Mouse (Mus musculus) right cerebral cortex, postnatal 4 days (tissue): ENCODE data around the gene Arl5b.

Experiments
- DNase-seq: peaks from one replicate; pipeline ENCODE4 v3.0.0-alpha.2; 2022

Gene Arl5b

DNA sequence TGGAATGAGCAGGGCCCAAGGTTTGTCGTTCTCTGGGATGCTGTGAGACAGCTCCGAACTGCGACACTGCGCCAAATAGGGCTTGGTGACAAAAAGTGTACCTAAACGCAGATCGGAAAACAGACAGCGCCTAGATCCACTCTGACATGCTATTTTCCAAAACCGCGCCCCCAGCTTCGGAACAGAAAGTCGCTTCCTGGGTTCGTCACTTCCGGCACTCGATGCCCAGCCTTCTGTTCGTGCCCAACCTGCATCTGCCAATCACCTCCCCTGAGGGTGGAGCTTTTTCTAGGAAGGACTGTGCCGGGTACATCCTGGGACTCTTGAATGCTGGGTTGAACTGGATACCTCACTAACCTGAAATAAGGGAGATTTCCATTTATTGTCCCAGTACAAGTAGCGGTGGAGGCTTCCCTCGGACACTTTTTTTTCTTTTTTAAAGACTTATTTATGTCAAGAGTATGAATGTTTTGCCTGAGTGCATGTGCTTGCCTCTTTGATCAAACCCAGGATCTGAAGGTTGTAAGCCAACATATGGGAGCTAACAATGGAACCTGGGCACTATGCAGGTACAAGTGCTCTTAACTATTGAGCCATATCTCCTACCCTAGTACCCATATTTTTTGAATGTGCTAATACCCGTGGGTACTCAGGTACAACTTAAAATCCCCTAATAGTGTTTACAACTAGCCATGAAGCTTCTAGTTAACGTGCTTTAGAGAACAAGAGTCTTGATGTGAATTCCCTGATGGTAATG is at the start of gene Arl5b:
Arl5b (plus strand) TSS at position 279 of the 757 bp plus-strand sequence.
- peak; percentile 92 for DNase-seq

DNA sequence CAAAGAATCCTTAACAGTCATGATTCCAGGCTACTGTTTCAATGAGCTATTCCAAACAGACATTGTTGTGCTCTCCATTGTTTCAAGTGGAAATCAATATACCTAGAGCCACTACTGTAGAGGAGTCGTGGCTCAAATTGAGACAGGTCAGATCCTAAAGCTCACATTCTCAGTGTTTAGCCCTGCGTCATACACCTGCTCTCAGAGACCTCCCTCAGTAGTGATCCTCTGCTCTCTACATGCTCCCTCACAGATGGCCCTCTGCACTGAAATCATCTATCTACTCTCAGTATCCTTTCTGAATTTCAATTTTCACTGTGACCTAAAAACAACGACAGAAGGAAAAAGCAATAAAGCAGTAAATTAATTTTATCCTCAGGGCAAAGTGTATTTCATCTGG is 41.7 kb upstream of the Arl5b start:
- no peak for DNase-seq

DNA sequence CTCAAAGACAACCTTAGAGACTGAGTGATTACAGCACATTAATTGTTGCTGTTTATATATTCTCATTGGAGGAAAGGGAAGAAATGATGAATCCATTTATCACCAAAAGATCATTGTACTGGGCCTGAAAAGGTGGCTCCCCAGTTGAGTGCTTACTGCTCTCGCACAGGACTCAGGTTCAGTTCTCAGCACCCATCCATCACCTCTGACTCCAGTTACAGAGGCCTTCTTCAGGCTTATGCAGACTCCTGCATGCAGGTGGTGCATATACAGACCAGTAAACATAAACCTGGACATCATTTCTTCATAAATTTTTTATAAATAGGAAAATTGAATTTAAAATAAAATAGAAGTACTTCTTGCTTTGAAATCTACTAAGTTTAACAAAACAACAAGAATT is 41.1 kb upstream of the Arl5b start:
- DNase-seq, result no peak

DNA sequence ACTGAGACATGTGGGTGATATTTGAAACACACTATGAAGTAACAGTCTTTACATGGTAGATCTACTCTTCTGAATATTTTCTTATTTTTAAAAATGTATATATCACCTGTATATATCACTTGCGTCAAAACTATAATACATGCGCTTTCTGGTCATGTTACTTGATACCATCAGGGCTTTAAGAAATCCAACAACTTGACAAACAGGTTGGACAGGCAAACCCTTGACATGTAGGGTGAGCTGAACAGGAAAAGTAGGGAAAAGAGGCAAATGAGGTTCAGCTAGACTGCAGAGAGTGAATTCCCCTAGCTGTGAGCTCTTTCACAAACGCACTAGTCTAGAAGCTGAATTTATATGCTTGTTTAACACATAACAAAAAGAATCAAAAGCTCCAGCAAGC is 22.4 kb upstream of the Arl5b start:
- no peak for DNase-seq

DNA sequence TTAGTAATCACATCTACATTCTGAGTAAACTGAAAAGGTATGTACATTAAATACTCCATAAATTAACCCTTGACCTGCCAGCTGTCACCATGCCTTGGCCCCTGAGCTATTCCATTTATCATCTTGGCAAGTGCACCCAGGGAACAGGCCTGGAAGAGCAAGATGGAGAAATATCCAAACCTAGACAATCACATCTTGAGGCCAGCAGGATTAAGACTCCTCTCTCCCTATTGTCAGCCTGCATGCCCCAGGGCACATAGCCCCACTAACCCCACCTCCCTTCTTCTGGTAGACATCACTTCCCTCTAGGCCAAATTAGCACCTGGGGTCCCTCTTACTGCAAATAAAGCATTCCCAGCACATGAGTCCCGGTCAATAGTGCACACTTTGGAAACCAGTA is 21.4 kb upstream of the Arl5b start:
- no peak for DNase-seq

DNA sequence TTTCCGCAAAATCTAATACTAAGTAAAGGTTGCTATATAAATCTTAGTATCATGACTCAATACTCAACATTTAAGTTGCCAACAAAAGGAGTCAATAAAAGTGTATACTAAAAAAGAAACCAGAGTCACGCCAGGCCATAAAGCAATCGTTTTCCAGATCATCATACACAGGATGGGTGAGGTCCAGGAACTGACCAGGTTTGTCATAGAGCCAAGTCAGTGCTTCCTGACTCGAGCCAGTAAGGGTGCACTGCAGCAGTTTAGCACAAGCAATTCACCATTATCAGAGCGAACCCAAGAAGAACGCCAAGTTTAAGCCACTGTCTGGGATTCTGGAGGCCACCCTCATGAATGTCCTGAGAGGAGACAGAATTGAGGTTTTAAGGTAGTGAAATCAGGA is 10.5 kb upstream of the Arl5b start:
- no peak for DNase-seq

DNA sequence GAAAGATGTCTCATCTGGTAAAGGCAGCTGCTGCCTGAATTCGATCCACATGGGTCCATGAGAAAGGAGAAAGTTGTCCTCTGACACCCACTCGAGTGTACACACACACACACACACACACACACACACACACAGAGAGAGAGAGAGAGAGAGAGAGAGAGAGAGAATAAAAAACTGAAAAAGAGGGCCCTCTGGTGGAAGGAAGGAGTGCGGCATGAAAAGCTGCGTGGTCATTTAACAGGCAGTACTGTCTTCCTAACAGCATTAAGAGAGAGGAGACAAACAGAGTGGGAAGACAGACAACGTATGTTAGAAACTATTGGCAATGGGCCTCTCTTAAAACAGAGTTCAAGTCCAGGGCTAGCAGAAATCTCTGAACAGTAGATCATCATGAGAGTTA is 8.9 kb upstream of the Arl5b start:
- peak; percentile 16 for DNase-seq

DNA sequence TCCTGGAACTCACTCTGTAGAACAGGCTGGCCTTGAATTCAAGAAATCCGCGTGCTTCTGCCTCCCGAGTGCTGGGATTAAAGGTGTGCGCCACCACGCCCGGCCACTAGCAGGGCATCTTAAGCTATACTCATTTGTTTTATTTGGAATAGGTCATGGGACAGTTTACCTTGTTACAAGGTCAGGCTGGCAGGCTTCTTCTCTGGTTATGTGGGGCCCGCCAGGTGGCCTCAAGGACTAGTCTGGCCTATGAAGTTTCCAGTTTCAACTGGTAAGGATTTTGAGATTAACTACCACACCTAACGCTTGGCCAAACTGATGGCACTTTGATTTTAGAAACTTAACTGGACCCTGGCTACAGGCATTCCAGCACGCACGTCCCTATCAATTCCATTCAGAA is 5.3 kb downstream of the Arl5b start:
- DNase-seq, result no peak

DNA sequence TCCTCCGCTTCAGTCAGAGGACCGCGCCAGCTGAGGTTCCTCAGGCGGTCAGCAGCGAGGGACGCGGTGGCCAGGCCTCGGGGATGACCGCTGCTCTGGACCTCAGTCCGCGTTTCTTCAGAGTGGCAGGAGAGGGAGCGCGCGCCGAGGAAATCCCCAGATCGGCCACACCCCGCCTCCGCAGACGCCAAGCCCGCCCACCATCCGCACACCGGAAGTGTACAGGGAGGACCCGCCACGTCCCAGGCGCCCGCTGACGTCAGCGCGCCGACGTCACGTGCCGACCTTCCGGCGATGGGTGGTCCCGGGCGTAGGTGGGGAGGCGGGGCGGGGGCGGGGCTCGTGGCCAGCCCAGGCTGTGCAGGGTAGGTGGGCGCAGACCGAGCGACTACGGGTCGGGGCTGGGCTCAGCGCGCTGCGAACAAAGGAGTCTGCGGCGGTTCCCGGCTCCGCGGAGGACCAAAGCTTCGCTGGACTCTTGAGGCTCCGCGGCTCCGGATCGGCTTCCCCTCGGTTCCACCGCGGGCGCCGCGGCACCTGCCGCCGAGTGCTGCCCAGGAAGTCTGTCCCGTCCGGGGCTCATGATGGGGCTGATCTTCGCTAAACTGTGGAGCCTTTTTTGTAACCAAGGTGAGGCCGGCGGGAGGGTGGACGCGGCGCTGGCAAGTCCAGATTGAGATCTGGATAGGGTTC is 5.9 kb downstream of the Arl5b start, which contains the start of gene Nsun6:
Nsun6 (minus strand) TSS at position 125 of the 693 bp plus-strand sequence.
- peak; percentile 95 for DNase-seq

DNA sequence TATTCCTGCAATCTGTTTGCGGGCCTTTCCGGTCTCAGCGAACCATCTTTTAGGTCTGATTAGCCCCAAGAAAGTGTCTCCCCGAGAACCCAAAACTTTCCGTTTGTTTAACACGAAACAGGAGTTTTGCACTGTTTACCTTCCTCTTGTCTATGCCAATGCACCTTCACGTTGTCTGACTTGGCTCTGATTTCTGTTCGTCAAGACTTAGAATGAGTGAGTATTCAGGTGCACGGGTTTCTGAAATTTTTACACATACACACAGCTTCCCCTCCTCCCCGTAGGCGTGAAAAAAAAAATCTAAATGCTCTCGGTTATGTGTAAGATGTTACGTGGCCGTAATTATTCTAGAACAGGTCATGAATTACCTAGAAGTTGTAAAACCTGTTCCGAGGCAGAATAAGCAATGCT is 6.6 kb downstream of the Arl5b start:
- no peak for DNase-seq

DNA sequence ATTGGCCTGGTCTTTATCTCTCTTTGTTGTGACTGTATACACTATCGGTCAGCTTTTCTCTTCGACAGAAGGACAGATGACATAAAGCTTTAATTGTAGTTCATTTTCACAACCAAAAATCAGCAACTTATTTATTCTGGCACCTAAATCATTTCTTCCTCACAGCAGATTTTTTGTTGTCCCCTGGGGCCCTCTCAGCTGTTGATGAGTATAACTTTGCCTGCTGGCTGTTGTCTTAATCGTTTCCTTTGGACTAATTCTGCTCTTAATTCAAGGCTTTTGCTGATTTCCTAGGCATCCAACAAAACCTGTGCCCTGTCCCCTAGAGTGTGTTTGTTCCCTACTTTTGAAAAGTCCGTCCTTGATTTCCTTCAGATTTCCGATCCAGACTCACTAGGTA is 9.0 kb downstream of the Arl5b start:
- no peak for DNase-seq

DNA sequence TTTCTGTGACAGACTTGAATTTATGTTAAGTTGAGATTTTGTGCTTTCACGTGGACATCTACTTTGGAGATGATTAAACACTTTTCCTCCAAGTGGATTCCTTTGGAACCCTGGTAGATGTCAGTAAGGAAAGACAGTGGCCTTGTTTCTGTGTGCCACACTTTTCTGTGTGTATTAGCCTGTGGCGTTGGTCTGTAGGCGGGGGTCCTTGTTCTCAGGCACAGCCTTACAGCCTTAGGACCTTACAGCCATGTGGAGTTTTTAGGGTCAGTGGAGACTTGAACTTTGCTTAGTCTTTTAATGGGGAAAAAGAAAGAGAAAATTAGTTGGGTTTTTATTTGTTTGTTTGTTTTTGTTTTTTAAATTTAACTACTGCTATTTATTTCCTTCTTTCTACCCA is 11.7 kb downstream of the Arl5b start:
- DNase-seq, result no peak

DNA sequence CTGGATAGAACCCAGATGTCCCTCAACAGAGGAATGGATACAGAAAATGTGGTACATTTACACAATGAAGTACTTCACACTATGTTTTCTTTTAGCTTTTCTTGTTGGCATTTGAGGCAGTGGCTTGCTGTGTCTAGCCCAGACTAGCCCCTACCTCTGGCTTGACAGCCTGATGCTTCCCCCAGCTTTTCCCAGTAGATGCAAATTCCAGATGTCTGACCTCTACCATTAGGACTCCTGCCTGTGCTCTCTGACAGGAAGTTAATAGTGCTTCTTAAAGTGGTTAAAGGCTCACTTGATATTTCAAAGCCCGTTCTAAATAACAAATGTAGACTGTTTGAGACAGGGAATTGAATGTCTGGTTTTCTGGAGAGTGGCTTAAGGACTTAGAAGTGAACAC is 14.6 kb downstream of the Arl5b start:
- no peak for DNase-seq

DNA sequence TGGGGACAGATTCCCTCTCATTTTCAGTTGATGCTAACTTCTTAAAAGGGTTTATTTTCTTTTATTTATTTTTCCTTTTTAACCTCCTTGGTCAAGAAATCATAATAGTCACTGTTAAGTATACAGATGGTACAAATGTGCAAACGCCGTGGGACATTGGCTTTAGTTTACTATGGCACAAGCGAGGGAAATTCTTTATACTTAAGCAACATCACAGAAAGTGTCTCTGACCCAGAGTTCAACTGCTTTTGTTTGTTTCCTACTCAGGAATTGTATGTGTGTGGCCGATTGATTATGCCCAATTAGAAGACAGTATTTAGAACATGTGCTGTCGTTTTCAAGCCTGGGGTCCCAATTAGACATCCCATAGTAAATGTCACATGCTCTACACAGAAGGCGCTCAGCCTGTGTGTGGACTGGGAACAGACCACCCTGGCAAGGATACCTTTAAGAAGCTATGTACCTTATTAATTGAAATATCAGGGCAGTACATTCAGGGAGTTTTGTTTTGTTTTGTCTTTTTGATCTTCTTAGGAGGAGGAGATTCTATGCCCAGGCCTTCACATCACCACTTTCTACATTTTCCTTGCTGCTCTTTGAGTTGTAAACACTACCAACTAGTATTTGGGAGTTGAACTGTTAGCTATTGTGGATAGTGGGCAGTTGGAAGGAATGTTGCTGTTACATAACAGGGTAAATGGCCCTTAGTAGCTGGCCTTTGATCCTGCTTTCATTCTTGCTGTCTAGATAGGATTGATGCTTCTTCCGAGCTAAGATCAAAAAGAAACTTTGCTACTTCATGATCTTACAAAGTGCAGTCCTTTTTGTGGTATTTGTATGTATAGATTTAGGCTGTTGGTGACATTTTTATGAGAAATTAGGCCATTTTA is 15.4 kb downstream of the Arl5b start:
- no peak for DNase-seq

DNA sequence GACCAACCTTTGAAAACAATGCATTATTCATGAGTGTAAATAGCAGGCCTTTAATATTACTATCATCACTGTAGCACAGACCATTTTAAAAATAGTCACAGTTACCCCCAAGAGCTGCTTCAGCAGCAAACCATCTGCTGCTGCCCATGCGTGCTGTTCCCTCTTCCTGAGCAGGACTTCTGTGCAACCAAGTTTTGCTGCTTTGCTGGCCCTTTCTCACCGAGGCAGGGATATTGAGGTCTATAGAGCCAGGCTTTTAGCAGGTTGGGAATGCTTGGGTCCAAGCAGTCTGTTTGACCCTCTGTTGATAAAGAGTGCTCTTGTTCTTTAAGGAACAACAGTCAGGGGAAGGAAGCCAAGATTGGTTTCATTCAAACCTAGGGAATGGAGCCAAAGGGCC is 16.3 kb downstream of the Arl5b start:
- no peak for DNase-seq

DNA sequence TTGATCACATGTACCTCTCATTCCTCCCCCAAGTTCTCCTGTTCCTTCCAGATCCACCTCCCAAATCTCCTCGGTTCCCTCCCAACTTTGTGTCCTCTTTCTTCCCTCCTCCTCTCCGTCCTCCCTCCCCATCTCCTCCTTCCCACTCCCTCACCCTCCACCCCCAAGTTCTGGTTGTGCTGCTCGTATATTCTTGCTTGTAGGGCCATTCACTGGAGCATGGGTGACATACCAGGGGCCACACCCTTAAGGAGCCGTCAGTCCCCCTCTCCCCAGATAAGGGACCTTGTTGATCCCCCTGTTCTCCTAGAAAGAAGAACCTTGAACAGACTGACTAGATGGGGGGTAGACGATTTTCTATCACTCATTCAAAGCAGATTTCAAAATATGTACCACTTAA is 17.9 kb downstream of the Arl5b start:
- DNase-seq, result no peak

DNA sequence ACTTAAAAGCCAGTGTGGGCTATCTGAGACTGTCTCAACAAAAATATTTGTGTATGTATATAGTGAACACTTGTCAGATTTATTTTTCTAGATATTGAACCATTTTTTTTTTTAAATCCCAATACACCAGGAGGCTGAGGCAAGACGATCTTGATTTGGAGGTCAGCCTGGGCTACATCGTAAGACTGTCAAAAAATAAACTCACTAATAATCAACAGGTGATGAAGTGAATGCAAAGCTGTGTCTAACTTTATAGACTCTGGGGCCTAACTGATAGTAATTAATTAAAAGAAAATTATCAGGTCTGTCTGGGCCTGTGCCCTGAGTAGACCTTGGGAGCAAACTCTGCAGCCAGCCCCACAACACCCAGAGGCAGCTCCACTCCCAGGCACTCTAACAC is 34.5 kb downstream of the Arl5b start:
- no peak for DNase-seq

DNA sequence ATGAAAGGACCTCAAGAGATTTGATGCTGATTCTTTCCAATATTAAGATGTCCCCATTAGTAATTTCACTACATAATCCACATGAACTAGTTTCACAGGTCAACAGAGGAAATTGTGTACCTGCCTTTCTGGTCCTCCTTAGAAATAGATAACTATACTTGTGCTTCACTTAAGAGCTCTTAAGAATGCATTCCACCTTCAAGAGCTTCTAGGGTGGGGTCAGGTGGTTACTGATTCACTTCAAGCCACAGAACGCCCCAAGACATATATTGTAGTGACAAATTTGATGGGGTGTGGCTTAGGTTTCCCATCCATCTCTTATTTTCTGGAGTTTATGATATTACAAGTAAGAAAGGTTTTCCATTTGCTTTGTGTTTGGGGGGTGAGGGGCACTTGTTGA is 38.1 kb downstream of the Arl5b start:
- DNase-seq, result no peak

DNA sequence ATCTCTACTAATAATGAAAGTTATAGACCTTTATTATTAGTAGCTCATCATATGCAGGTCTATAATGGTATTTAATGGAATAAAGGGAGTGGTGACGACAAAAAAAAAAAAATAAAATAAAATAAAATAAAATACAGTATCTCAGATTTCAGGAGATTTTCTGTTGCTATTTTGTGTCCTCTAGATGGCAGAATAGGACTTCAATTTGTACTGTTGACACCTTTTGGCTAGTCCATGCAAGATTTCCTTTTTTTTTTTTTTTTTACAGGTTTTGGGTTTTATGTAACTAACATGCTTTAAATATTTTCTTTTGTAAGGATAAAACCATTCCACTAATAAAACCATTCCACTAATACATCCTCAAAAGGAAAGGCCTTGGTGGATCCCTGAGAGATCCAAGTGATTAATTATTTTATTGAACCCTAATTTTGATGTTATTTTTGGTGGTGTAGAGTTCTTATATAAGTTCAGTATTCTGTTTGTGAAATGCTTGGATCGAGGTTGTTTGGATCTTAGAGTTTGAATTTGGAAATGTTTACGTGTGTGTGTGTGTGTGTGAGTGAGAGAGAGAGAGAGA is 47.4 kb downstream of the Arl5b start:
- no peak for DNase-seq

DNA sequence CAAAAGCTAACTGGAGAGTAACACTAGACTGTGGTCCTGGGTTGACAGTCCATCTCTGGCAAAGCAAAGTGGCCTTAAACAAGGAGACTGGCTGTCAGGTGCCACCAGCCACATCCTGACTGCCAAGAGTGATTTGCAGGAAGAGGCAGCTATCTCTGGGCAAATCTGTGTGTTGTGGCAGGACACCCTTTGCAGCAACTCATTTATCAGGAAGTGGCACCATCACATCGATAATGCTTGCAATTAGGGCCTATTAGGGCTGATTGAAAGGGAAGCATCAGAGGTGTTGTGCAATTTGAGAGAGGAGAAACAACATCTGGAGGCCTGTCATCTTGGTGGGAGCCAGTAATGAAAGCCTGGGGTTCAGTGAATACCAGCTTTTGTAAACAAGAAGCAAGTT is 55.2 kb downstream of the Arl5b start:
- no peak for DNase-seq

DNA sequence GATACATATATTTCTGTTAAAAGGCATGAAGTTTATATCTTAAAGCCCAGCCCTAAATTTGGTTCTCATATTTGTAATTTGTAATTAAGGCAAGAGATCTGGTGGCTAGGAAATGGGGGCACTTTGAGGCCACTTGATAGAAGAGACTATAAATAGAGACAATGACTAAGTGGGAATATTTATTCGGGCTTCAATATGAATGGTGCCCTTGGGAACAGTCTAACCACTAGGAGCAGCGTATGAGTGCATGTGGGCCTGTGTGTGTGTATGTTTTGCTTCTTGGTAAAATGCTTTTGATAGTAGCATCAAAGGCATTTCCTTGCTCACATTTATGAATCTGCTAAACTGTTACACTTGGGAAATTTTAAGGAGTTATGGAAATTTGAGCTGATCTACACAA is 62.1 kb downstream of the Arl5b start:
- DNase-seq, result no peak

DNA sequence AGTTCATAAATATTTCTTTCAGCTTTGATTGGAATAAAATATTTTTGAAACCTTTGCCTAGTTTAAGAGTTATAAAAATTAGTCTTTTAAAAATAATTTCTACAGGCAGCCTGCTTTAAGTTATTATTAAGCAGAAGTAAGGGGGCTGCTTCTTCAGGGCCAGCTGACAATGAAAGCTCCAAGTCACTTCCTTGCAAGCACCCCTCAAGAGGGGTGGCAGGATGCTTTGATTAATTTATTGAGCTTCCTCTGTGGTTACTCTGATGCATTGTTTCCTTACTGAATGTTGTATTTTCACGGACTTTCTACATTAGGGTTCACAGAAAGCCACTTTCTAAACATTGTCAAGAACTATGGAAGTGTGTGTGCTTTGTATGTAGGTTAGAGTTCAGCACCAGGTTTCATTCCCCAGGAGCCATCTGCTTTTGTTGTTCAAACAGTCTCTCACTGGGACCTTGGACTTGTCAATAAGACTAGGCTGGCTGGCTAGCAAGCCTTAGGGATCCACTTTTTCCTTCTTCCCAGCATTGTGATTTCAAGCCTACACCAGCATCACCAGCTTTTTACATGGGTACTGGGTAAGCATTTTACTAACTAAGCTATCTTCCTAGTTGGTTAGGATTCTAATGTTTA is 62.7 kb downstream of the Arl5b start:
- no peak for DNase-seq

DNA sequence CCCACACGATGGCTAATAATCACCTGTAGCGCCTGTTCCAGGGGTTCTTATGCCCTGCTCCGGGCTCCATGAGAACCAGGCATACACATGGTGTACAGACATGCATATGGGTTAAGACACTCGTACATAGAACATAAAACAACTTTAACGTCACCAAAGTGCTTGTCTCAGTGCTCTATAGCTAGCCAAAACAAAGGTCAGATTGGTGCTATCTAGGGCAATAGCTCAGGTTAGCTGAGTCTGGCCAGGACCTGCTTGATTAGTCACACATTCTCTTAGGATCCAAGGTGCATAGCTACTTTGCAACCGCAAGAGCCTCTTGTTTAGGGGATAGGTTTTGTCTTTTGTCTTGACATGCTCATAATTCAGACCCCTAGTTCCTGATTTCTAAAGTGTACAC is 63.5 kb downstream of the Arl5b start:
- DNase-seq, result no peak
